Mouse (Mus musculus): ENCODE data around the gene Gm11549.

GRCm38 (mm10) chr3:36492716-36493391 lies 28.8 kb downstream of the Gm11549 start:
- TF ChIP-seq MAFK (IDR thresholded peaks at IDR 0.05; ENCODE audit: insufficient read depth, low read depth, low read length) (no peak), ZC3H11A (IDR thresholded peaks at IDR 0.05; ENCODE audit: borderline replicate concordance, low read depth, low read length) (no peak), CHD2 (IDR thresholded peaks at IDR 0.05; ENCODE audit: low read depth, low read length) (no peak), HCFC1 (IDR thresholded peaks at IDR 0.05; ENCODE audit: borderline replicate concordance, insufficient read depth, low read length) (no peak)
